Mouse (Mus musculus) right cerebral cortex, postnatal 14 days (tissue): Measurements from ENCODE around the gene Hspa14.
A peak's percentile ranks its signal among the peaks of the same experiment; 100 is the strongest.

Experiments
- DNase-seq: peaks from one replicate; pipeline ENCODE4 v3.0.0; 2022

Gene Hspa14

GRCm38 (mm10) chr2:3512552-3513454 lies at the start of gene Hspa14, which contains the start of the genes Gm45902 and Cdnf:
Gene Hspa14, minus strand, starts transcription at chr2:3512814.
Gene Gm45902, minus strand, starts transcription at chr2:3512790.
Gene Cdnf, plus strand, starts transcription at chr2:3513030.
- DNase-seq, result peak; percentile 90

GRCm38 (mm10) chr2:3546588-3546987 lies 34.0 kb upstream of the Hspa14 start:
- DNase-seq, result peak; percentile 46

GRCm38 (mm10) chr2:3546055-3546454 lies 33.4 kb upstream of the Hspa14 start:
- no peak for DNase-seq

GRCm38 (mm10) chr2:3541307-3542079 lies 28.9 kb upstream of the Hspa14 start:
- no peak for DNase-seq

GRCm38 (mm10) chr2:3526288-3526687 lies 13.7 kb upstream of the Hspa14 start:
- no peak for DNase-seq

- no peak for DNase-seq
Measured at GRCm38 (mm10) chr2:3522558-3522957, 9.9 kb upstream of the Hspa14 start.

- DNase-seq, result no peak
Measured at GRCm38 (mm10) chr2:3512076-3512475, 538 bp downstream of the Hspa14 start.

GRCm38 (mm10) chr2:3500886-3501285 lies 11.7 kb downstream of the Hspa14 start:
- no peak for DNase-seq

- no peak for DNase-seq
Measured at GRCm38 (mm10) chr2:3499543-3499942, 13.1 kb downstream of the Hspa14 start.

GRCm38 (mm10) chr2:3493833-3494409 lies 18.7 kb downstream of the Hspa14 start:
- no peak for DNase-seq

GRCm38 (mm10) chr2:3489816-3490215 lies 22.8 kb downstream of the Hspa14 start:
- no peak for DNase-seq

- DNase-seq, result no peak
Measured at GRCm38 (mm10) chr2:3480239-3480638, 32.4 kb downstream of the Hspa14 start.

- no peak for DNase-seq
Measured at GRCm38 (mm10) chr2:3475746-3476251, 36.8 kb downstream of the Hspa14 start.

GRCm38 (mm10) chr2:3474861-3475283 lies 37.7 kb downstream of the Hspa14 start, which contains the start of gene Suv39h2:
Gene Suv39h2, minus strand, starts transcription at chr2:3475031.
- peak; percentile 96 for DNase-seq

- peak; percentile 62 for DNase-seq
Measured at GRCm38 (mm10) chr2:3474361-3474805, 38.2 kb downstream of the Hspa14 start.

- no peak for DNase-seq
Measured at GRCm38 (mm10) chr2:3473891-3474290, 38.7 kb downstream of the Hspa14 start.

- DNase-seq, result no peak
Measured at GRCm38 (mm10) chr2:3456590-3456989, 56.0 kb downstream of the Hspa14 start.

- no peak for DNase-seq
Measured at GRCm38 (mm10) chr2:3453096-3453495, 59.5 kb downstream of the Hspa14 start.

- DNase-seq, result no peak
Measured at GRCm38 (mm10) chr2:3449431-3449830, 63.2 kb downstream of the Hspa14 start.

GRCm38 (mm10) chr2:3445984-3446383 lies 66.6 kb downstream of the Hspa14 start:
- no peak for DNase-seq

GRCm38 (mm10) chr2:3444206-3444605 lies 68.4 kb downstream of the Hspa14 start:
- peak; percentile 21 for DNase-seq
